Mouse (Mus musculus): Measurements from ENCODE around the gene Syndig1l.

Syndig1l gene

DNA sequence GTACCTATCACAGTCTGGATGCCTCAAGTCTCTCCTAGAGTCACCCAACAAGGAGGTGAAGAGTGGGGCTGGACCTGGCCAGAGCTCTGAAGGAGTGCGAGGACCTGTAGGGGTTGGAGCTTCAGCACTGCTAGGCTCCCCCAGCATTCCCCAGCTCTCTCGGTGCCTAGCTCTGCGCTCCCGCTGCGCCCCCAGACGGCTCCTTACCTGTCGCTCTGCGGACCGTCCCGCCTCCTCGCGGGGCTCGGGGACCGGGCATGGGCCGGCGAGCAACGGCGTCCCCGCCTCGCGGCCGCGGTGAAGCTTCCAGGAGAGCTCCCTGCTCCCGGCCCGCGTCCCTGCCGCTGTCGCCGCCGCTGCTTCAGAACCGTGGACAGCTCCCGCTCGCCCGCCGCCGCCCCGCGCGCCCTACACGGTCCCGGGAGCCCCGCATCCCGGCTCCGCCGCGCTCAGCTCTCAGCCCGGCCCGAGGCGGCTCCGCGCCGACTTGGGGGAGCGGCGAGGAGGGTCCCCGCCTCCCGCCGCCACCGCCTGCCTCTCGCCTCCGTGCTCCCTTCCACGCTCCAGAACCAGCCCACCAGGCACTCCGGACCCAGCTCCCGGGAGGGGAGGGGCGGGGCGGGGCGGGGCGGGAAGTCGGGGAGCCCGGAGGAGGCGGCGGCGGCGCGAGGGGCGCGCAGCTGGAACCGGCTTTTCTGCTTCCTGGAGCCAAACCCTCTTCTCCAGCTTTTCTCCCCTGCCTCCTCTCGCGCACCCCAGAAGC, at the start of gene Syndig1l:
Gene Syndig1l (minus strand): TSS at position 513 of the 763 bp plus-strand sequence.
- DNase-seq (ENCODE audit: low read depth, low spot score) = peak; percentile 59

DNA sequence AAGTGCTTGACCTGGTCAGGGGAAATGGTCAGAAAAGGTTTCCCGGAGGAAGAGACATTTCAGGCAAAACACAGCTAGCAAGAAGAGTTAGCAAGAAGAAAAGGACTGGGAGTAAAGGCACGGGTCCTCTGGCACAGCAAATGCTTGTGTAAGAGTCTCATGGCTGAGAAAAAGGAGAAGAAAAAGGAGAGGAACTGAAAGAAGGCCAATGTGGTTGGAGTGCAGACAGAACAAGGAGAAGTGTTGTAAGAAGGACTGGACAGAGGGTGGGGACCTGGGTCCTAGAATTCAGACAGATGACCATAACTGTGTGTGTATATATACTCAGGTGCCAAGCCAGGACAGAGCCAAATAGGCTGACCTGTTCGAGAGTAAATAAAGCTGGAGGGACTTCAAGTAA, 49.5 kb upstream of the Syndig1l start:
- no peak for DNase-seq (ENCODE audit: low read depth, low spot score)

DNA sequence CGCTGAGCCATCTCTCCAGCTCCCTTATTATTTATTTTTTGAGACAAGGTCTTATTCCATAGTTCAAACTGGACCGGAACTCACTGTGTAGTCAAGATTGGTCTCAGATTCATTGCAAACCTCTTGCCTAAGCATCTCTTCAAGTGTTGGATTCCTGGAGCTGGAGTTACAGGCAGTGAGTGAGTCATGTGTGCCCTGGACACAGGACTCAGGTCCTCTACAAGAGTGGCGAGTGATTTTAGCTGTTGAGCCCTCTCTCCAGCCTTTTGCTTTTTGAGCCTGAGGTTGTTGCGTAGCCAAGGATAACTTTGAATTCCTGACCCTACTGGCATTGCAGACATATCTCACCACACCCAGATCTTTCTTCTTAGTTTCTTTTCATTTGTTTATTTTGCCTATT, 47.1 kb upstream of the Syndig1l start:
- DNase-seq (ENCODE audit: low read depth, low spot score) = no peak

DNA sequence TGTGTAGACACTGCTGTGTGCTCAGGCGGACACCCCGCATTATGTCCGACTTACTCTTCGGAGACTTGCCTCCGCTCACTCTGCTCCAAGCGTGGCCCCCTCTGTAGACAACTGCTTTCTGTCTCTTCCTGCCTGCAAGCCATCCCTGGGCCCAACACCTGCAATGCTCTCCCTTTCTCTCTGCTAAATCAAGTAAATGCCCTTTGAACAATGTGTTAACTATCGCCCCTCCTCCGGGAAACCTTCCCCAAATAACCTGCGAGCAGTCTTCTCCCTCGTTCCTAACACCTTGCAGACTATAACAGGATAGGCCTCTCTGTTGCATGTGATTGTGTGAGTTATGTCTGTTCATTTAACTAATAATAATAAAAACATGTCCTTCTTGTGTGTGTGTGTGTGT, 44.9 kb upstream of the Syndig1l start:
- DNase-seq (ENCODE audit: low read depth, low spot score) = no peak

DNA sequence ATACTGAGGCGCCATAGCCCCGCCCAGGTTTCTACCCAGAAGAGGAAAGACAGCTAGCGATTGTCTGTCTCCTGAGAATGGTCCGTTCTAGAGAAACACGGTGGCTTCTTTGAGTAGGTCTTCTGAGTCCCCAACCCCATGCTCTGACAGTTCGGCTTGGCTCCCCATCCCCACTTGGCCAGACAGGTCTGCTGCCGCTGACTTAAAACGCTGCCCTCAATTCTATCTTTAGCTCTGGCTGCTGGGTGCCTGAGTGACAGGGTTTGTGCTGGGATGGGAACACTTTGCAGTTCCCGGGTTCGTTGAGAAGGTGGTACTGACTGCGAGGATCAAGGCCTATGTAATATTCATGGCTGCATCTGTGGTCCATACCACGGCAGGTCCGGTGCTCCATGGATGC, 34.7 kb upstream of the Syndig1l start:
- DNase-seq (ENCODE audit: low read depth, low spot score) = no peak

DNA sequence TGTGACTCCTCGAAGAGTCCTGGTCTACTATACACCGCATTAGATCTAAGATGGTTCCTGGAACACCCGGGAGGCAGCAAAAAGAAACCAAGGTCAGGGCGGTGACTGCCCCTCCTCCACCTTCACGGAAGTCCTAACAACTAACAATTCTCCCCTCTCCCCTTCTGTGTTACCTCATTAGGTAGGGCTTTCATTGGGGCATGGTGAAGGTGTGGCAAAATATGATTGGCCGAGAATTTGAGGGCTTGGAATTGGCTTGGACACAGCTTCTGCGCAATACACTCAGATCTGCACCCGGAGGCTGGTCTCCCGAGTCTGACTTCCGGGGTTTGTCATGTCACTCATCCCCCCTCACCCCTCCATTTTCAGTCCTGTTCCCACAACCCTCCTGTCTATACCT, 29.8 kb upstream of the Syndig1l start:
- DNase-seq (ENCODE audit: low read depth, low spot score) = no peak

DNA sequence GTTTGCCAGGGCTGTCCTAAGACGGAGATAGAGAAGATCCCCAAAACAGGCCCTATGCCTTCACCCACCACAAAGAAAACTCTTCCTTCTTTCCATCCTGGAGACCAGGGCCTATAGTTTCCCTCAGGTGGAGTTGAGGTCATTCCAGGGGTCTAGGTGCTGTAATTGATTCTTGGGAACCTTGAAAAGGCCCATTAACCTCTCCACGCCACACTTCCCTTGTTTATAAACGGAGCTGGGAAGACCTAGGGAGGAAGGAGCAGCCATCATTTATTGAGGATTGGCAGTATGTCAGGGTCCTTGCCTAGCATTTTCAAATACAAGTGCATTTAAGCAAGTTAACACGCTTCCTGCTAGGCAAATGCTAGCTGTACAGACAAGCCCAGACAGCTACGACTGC, 28.8 kb upstream of the Syndig1l start:
- no peak for DNase-seq (ENCODE audit: low read depth, low spot score)

DNA sequence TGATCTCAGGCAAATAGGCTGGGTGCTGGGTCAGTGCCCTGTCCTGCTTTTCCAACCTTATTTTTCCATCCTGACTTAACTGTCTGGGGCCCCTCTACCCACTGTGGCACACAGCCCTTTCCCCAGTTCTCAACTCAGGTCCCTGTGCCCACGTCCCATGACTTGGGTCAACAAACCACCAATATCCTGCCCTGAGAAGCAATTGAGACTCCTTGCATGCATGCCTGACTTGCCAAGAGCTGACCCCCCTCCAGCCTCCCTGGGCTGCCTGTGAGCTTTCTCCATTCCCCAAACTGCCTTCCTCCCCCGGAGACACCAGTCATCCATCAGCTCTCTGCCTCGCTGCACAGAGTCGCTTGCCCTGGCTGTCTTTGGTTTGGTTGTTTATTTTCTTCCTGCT, 28.4 kb upstream of the Syndig1l start:
- no peak for DNase-seq (ENCODE audit: low read depth, low spot score)

DNA sequence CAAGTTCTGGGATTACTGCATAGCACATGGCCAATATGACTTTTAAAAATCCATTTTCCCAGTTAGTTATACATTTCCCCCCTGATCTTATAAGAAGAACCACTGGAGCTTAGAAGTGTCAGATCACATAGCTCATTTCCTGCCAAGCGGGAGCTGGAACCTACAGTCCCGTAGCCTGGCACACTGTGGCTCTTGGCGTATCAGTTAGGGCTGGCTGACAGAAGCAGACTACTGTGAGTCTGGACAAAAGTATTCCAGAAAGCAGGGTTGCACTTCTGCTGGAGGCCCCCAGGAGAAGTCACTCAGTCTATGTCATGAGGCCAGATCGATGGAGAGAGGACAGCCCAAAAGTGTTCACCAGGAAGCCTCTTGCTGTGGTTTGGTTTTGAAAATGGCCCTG, 27.8 kb upstream of the Syndig1l start:
- no peak for DNase-seq (ENCODE audit: low read depth, low spot score)

DNA sequence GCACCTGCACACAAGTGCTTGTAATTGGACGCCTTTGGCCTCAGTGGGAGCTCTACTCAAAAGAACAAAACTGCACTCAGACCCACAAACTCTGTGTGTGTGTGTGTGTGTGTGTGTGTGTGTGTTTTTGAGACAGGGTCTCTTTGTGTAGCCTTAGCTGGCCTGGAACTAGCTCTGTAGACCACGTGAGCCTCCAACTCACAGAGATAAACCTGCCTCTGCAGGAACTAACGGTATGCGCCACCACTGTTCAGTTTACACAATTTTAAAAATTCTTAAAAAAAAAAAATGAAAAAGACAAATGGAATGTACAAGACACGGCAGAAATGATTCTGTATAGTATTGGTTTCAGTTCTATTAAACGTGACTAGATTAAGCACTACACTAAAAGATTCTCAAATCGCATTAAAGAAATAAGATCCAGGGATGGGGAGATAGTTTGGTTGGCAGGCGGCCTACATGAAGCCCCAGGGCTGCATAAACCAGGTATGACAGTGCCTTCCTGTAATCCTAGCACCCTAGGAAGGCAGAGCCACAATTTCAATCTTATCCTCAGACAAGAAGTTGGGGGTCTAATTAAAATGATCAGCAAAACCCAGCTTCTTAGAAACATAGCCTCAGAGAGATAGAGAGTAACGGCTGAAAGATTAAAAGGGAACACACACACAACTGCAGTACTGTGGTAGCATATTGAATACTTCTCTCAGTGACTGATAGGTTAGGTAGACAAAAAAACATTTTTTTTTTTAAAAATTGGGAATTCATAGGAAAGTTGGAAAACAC, 20.0 kb upstream of the Syndig1l start:
- DNase-seq (ENCODE audit: low read depth, low spot score) = no peak

DNA sequence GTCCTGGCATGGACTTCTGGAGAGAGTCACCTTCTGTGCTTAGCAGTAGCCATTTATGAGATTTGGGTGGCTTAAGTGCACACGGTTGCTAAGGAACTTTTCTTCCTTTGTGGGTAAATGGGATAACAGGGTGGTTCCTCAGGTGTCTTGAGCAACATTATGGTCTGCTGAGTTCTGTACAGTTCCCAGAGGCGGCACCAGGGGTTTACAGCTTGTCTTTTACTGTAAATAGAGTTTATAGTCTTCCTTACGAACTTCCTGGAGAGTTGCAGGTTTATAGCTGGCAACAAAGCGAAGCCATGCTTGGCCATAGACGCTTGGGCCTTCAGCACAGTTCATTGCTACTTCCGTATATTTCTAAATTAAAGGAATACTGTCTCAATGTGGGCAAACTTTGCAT, 15.9 kb upstream of the Syndig1l start:
- DNase-seq (ENCODE audit: low read depth, low spot score) = no peak

DNA sequence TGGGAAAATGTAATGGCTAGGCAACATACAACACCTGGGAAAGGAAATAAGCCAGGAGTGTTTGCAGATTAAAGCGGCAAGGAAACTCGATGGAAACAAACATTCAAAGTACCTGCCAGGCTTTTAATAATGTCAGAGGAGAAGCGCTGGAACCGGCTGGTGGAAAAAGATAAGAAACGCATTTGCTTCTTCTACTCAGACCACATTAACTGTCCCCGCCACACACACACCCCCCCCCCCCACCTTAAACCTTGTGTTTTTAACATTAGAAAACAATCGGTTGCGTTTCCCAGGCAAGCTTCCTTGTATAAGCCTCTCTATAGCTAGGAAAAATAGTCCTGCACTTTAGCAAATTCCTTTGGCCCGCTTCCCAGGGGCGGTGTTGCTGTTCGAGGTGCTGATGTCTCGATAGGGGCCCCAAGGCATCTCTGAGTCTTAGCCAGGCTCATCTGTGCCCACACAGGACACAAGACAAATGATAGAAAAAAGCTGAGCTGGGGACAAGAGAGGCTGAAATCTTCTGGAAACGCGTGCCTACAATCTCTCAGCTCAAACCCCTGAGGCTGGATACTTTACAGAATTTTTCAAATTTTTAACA, 11.3 kb upstream of the Syndig1l start:
- DNase-seq (ENCODE audit: low read depth, low spot score) = no peak

DNA sequence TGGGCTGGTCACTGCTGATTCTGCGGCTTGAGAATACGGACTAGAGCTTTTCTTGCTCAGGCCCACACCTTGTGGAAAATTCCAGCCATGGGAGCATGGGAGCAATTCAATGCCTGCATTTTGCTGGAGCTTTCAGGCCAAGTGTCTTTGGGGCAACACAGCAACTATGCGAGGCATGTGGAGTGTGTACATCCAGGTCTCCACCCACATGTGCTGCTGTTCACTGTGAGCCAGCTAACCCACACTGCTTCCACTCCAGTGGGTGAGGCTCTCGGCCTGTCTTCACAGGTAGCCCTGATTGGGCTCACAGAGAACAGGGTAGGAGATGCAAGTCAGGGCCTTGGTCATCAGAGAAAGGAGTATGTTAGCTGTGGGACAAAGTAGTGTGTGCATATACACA, 9.2 kb upstream of the Syndig1l start:
- DNase-seq (ENCODE audit: low read depth, low spot score) = no peak

DNA sequence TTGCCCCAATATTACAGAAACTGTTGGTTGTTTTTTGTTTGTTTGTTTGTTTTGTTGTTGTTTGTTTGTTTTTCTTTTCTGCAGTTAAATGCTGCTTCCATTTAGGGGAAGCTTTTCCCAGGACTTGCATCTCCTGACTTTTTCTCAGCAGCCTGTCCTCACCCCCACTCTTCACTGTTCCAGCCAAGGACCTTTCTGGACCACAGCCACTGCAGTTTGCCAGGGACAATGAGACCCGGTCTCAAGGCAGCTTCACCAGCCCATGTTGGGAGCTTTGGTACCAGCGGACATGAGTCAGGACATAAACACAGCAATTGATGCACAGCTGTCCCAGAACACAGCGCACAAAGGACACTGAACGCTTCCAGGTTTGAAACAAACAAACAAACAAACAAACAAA, 8.3 kb upstream of the Syndig1l start:
- no peak for DNase-seq (ENCODE audit: low read depth, low spot score)

DNA sequence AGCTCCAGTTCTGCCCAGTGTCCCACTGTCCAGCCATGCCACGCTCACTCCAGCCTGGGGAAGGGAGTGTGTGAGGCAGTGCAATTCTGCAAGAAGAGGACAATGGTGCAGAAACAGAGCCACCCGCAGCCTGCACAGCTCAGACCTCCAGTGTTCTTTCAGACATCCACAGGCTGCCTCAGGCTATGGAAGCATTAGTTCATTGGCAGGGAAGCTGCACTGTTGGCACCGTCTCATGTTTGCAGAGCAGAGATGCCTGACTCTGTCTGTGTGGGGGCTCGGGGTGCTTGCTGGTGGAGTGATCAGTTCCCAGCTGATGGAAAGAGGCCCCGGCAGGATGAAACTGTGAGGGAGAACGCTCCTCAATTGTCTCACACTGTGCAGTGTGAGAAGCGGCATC, 4.0 kb upstream of the Syndig1l start:
- DNase-seq (ENCODE audit: low read depth, low spot score) = no peak

DNA sequence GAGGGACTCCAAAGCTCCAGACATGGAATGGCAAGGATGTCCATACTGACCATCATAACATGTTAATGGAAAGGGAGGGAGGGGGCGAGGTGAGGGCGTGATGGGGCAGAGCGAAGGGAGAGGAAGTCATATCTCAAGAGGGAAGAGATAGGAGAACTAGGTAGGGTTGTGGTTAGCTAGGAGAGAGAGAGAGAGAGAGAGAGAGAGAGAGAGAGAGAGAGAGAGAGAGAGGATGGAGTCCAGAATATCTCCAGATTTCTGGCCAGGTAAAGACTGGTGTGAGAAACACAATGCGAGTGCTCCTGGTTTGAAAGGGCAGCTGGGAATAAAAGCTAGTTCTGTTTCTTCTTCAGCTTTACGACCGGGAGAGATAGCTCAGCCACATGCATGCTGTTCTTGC, 6.5 kb downstream of the Syndig1l start:
- DNase-seq (ENCODE audit: low read depth, low spot score) = no peak

DNA sequence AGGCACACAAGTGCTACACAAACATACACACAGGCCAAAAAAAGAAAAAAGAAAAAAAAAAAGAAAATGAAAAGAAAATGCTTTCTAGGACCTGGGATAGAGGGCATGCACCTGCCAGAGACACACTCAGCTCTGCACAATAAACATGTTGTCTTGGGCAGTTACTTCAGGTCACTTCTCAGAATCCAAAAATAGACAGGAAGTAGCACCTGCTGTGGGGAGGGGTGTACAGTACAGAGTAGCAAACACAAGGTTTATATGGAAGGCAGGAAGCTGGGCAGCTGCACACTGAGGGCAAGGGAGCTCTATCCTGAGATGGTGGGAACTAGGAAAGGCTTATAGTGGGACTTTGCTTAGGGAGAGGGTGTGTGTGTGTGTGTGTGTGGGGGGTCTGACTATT, 7.3 kb downstream of the Syndig1l start:
- no peak for DNase-seq (ENCODE audit: low read depth, low spot score)

DNA sequence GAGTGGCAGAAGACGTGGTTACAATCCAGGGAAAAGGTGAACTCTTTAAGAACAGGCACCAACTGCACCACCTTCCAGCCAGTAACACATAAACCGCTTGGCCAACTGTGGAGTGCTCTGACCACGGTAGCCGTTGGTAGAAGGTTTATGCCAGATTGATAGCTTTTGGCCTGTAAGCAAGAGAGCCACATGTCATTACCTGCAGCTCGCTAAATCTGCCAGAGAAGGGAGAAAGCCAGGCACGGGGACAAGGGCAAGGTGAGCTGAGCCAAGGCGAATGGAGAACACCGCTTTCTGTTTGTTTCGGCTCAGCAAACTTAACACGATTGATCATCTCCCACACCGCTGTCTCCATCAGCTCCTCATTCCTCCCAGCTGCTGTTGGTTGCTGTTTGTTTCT, 9.6 kb downstream of the Syndig1l start:
- DNase-seq (ENCODE audit: low read depth, low spot score) = no peak

DNA sequence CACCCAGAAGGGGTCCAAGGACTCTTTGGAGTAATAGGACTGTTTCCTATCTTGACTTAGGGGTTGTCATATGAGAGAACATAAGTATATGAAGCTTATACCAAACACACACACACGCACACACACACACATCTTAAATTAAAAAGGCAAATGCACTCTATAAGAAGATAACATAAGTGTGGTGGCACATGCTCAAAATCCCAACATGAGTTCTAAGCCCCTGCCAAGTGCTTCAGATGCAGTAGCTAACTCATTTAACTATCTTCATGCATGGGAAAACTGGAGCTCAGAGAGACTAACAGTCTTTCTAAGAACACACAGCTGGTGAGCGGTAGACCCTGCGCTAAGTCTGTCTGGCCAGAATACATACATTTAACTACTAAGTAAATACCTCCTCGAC, 11.1 kb downstream of the Syndig1l start:
- DNase-seq (ENCODE audit: low read depth, low spot score) = no peak

DNA sequence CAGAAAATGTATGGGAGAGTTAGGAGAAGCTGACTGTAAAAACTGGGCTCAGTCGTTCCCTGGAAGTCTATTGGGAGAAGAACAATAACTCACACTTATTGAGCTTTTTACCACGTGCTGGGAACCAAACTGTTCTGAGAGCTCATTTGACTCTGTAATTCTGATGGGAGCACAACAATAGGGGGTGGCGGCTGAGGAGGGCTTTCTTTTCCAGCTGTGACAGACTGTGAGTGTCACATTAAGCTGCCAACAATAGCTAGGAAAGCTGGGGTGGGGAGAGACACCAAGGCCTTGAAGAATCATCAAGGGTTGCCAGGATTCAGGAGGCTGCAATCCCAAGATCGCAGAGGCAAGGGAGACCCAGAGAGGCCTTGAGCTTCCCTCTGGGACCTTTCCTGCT, 12.5 kb downstream of the Syndig1l start:
- DNase-seq (ENCODE audit: low read depth, low spot score) = no peak

DNA sequence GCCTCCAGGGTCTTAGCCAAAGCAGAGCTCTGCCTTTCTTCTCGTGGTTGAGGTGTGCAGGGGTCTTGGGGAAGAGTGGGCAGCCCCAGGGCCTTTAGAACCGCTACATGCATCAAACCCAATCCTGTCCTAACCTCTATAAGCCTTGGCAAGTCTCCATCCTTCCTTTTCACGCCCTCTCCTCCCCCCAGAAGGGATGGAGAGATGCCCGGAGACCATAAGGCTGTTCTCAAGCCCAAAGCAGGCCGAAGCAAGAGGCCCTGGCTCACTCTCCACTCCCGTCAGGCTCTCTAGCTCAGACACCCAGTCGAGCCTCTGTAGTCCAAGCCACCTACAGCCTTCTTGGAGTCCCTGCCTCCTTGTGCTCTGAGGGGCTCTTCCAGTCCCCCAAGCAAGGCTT, 14.1 kb downstream of the Syndig1l start:
- no peak for DNase-seq (ENCODE audit: low read depth, low spot score)

DNA sequence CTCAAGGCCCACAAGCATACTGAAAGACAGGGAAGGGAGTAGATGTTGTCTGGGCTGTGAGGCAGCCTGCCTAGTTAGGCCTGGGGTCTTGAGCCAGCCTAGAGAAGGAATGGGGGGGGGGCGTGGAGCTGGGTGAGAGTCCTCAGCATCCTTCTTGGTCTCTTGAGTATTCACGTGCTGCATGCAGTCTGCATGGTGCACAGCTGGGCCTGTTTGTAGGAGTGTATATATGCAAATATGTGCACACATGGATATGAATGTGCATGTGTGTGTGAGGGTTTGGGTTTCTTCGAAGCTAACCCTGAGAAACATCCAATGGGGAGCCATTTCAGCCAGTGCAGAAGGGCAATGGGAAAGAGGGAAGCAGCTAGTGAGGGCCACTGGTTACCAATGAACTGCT, 22.6 kb downstream of the Syndig1l start:
- no peak for DNase-seq (ENCODE audit: low read depth, low spot score)

Data from forelimb bud, embryonic 11.5 days (tissue).